Mouse (Mus musculus) gastrocnemius, postnatal 25 days (tissue): ENCODE measurements around the gene Rad51b. TPM values are rescaled to one million over a fixed set of nuclear protein-coding genes. Genes with fewer than 3 reads are reported as not detected.

Experiments used
- DNase-seq: peaks from one replicate; pipeline ENCODE4 v3.0.0; 2022
- total RNA-seq, 2 experiments: library from RNA; stranded (reverse); gene quantifications; 1 replicate in 1 of 2; 2 replicates in 1 of 2; pipeline ENCODE4 v1.2.3; 2021

Gene Rad51b
- total RNA-seq, 2 experiments from 2014 or later, result 0.13 TPM; not detected in 1

- no peak for DNase-seq
Measured at GRCm38 (mm10) chr12:79648812-79649700, 352.0 kb downstream of the Rad51b start.

- no peak for DNase-seq
Measured at GRCm38 (mm10) chr12:79649796-79650195, 352.7 kb downstream of the Rad51b start.

GRCm38 (mm10) chr12:79655138-79655537 lies 358.1 kb downstream of the Rad51b start:
- DNase-seq, result no peak

- DNase-seq, result no peak
Measured at GRCm38 (mm10) chr12:79658861-79659260, 361.8 kb downstream of the Rad51b start.

GRCm38 (mm10) chr12:79661270-79661669 lies 364.2 kb downstream of the Rad51b start:
- peak; percentile 60 for DNase-seq

GRCm38 (mm10) chr12:79663131-79663892 lies 366.2 kb downstream of the Rad51b start:
- peak; percentile 35 for DNase-seq

GRCm38 (mm10) chr12:79663893-79664574 lies 367.0 kb downstream of the Rad51b start:
- no peak for DNase-seq

- DNase-seq, result no peak
Measured at GRCm38 (mm10) chr12:79674846-79675439, 377.9 kb downstream of the Rad51b start.

GRCm38 (mm10) chr12:79675440-79676176 lies 378.5 kb downstream of the Rad51b start:
- DNase-seq, result peak; percentile 67

GRCm38 (mm10) chr12:79676251-79676650 lies 379.2 kb downstream of the Rad51b start:
- DNase-seq, result no peak

GRCm38 (mm10) chr12:79676896-79677295 lies 379.8 kb downstream of the Rad51b start:
- no peak for DNase-seq

- DNase-seq, result no peak
Measured at GRCm38 (mm10) chr12:79679251-79679901, 382.3 kb downstream of the Rad51b start.

GRCm38 (mm10) chr12:79679941-79680697 lies 383.0 kb downstream of the Rad51b start:
- DNase-seq, result no peak

- DNase-seq, result no peak
Measured at GRCm38 (mm10) chr12:79680698-79681072, 383.6 kb downstream of the Rad51b start.

GRCm38 (mm10) chr12:79681571-79681970 lies 384.5 kb downstream of the Rad51b start:
- DNase-seq, result no peak

- no peak for DNase-seq
Measured at GRCm38 (mm10) chr12:79683350-79683749, 386.3 kb downstream of the Rad51b start.

GRCm38 (mm10) chr12:79683759-79684158 lies 386.7 kb downstream of the Rad51b start:
- DNase-seq, result no peak

- no peak for DNase-seq
Measured at GRCm38 (mm10) chr12:79684338-79684737, 387.3 kb downstream of the Rad51b start.

- no peak for DNase-seq
Measured at GRCm38 (mm10) chr12:79686594-79687325, 389.7 kb downstream of the Rad51b start.
